Mouse (Mus musculus) ovary, adult 18-20 months (tissue): Measurements from ENCODE around the gene Agap2.
"Not testable (repeated sequence)": the region's sequence is repeated elsewhere in the genome, so short reads cannot be mapped to it uniquely, and the experiment has no call there.

ENCODE experiments used
- DNase-seq: peaks from one replicate; pipeline ENCODE4 v3.0.0; 2022; ENCODE audit warnings: low spot score, mixed read lengths

Agap2 gene

DNA sequence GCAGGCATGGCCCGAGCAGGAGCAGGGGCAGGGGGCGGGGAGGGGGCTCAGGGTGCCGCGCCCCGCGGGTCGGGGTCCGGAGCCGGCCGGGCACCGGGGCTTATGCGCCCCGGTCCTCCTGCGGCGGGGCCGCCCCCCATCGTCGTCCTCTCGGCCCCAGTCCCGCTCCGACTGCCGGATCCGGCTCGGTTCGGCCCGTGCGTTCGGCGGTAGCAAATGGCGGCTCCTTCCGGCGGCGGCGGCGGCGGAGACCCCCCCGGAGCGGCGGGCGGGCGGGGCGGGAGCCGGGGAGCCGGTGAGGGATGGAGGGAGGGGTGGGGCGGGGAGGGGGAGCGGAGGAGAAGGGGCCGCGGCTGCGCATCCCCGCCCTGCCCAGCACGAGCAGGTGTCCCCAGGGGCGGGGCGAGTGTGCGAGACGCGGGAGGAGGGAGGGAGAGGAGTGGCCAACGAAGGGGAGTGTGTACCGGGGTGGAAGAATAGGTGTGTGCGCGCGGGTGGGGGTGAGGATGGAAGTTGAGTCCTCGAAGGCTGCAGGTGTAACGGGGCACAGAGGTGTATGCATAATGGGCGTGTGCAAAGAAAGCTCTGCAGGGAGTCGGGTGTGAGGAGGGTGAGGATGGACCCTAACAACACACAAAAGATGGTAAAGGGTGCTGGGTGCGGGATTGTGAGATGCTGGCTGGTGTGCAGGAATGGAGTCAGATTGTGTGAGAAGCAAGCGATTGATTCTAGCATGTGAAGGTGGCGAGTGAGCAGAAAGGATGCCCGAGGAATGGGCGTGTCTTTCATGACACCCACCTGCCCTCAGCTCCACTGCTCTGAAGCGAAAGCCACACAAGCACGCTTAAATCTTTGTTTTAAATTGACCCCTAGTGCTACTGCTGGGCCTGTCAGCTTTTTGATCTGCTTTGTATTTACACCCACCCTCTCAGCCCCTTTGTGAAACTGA is 14.8 kb upstream of the Agap2 start, which contains the start of gene March9:
Gene March9, minus strand, starts transcription at position 217 of the 949 bp plus-strand sequence.
- peak; percentile 71 for DNase-seq

DNA sequence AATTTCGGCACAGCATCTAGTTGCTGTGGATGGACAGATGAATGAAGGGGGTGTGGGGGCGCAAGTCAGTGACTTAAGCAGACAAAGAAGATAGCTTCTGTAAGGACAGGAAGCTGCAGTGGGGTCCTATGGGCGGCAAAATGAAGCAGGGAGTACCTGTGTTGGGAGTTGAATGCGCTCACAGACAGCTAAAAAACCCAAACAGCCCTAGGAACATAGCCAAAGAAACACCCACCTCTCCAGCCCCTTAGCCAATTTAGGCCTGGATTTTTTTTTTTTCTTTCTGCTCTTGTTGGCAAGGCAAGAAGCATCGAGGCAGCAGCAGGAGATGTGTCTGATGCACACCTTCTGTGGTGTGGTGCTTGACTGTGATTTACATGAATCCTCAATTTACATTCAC is 14.0 kb upstream of the Agap2 start:
- DNase-seq, result no peak

DNA sequence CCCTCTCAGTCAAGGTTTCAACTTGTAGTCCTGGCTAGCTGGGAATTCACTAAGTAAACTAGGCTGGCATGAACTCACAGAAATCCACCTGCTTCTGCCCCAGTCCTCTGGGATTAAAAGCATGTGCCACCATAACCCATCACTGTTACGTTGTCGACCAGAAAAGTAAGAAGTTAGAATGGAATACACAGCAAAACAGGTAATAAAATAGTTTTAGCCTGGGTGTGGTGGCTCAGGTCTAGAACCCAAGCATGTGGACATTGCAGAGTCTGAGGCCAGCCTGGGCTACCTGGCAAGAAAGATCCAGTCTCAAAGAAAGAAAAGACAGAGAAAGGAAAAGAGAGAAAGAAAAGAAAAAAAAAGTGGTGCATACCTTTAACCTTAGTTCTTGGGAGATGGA is 13.6 kb upstream of the Agap2 start:
- no peak for DNase-seq

DNA sequence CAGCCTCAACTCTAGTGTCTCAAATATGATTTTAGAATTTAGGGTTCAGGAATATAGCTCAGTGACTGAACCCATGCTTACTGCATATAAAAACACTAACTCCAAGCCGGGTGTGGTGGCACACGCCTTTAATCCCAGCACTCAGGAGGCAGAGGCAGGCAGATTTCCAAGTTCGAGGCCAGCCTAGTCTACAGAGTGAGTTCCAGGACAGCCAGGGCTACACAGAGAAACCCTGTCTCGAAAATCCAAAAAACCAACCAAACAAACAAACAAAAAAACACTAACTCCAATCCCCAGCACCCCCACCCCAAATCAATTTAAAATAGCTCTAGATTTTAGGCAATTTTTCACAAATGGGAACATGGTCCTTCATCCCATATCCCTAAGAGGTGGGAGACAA is 13.0 kb upstream of the Agap2 start:
- not testable (repeated sequence) for DNase-seq

DNA sequence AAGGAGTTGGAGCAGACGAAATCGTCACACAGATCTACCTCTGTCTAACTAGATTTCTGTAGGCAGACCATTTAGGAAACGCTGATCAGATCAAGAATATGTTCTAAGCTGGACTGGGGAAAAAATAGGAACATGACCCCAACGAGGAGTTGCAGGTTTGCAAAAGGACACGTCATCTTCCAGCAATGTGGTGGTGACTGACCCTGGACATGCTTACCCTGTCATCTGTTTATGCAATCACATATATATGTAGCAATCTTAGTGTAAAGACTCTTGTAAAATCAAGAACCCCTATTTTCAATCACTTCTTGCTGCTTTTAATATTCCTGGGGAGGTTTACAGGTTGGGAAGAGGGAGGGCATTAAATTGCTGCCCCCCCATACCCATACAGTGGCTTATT is 12.6 kb upstream of the Agap2 start:
- DNase-seq, result no peak

DNA sequence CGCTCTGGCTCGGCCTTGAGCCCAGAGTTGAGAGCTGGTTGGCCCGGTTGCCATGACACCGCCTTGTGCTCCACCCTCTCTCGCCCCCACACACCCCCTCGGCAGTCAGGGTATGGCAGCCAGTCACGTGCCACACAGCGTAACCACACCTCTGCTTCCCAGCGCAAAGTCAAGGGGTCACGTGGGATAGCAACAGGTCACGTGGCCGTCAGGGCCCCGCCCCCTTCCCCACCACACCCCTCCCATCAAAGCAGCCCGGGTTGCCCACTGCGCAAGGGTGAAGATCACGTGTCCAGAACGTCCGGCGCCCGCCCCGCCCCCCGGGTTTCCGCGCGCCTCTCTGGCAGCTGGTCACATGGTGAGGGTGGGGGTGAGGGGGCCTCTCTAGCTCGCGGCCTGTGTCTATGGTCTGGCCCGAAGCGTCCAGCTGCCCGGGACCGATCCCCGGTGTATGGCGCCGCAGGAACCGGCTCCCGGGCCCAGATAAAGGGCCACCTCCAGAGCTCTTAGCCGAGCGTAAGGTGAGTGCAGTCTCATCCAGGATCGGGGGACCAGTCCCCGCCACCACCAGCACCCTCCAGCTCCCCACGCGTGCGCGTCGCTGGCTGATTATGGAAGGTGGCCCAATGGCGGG is 11.7 kb upstream of the Agap2 start, which contains the start of gene Cdk4:
Gene Cdk4, plus strand, starts transcription at position 296 of the 634 bp plus-strand sequence.
- peak; percentile 98 for DNase-seq

DNA sequence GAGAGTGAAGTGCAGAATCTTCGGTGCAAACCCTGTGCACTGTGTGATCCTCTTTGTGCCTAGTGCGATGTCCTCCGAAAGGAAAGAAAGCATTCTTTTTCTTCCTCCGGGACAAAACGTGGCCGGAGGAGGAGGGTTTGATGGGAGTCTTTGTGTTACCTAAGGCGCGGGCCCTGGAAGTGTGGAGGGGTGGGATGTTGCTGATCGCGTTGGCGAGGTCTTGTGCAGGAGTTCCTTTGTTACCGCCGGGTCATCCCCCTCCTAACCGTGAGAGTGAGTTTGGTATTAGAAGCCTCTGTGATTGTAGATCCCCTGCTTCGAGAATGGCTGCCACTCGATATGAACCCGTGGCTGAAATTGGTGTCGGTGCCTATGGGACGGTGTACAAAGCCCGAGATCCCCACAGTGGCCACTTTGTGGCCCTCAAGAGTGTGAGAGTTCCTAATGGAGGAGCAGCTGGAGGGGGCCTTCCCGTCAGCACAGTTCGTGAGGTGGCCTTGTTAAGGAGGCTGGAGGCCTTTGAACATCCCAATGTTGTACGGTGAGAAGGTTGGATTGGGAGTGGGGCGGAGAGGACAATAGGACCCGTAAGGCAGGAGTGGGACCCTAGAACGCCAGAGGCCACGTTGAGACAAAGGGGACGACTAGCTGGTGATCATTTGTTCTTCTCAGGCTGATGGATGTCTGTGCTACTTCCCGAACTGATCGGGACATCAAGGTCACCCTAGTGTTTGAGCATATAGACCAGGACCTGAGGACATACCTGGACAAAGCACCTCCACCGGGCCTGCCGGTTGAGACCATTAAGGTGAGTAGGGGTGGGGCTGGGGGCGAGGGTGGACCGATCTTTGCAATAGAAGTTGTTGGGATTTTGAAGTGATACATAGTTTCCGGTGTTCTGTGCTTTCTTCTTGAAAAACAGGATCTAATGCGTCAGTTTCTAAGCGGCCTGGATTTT is 10.9 kb upstream of the Agap2 start:
- DNase-seq, result no peak

DNA sequence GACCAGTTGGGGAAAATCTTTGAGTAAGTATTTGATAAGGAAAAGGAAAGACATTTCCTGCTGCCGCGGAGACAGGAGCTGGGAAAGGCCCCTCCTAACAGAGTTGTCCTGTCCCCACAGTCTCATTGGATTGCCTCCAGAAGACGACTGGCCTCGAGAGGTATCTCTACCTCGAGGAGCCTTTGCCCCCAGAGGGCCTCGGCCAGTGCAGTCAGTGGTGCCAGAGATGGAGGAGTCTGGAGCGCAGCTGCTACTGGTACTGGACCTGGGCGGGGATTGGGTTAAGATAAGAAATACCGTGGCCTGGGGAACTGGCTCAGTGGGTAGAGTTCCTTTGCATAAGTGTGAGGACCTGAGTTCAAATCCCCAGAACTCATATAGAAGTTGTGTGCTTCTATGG is 9.1 kb upstream of the Agap2 start:
- no peak for DNase-seq

DNA sequence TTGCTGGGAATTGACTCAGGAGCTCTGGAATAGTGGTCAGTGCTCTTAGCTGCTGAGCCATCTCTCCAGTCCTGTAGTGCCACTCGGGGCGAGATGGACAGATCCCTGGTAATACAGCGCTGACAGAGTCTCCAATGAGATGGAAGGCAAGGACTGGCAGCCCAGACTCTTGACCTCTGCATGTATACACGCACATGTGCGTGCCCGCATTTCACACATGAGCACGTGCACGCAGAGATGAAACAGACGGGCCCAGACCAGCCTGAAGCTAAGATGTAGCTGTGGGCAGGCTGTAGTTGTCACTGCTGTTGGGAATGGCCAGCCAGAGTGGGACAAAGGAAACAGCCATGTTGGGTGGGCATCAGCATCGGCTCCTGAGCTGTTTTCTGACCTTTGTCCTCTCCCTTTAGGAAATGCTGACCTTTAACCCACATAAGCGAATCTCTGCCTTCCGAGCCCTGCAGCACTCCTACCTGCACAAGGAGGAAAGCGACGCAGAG is 8.5 kb upstream of the Agap2 start:
- no peak for DNase-seq

DNA sequence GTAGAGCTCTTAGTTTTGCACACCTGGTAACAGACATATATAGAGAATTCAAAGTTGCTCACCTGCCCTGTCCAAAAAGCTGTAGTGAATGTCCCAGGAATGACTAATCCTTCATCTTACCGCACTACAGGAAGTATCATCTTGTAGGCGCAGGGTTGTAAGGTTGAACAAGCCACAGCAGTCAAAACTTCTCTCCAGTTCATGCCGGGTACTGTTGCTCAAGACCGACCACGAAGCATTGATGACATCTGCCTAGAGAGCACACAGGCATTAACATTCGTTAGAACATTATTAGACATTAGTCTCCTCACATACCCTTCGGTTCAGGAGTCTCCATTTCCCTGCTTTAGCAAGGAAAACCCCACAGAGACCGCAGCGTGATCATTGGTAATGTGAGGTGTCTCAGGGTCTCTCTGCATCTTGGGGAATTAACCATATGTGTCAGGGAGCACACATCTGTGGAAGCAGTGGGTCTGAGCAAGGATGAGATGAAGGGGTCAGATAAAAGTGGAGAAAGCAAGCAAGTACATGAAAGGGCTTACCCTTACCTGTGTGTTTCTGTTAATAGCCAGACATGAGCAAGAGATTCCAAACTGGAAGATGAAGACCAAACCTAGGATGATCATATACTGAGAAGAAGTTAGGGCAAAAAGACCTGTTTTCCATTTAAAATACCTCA is 6.6 kb upstream of the Agap2 start:
- DNase-seq, result no peak

DNA sequence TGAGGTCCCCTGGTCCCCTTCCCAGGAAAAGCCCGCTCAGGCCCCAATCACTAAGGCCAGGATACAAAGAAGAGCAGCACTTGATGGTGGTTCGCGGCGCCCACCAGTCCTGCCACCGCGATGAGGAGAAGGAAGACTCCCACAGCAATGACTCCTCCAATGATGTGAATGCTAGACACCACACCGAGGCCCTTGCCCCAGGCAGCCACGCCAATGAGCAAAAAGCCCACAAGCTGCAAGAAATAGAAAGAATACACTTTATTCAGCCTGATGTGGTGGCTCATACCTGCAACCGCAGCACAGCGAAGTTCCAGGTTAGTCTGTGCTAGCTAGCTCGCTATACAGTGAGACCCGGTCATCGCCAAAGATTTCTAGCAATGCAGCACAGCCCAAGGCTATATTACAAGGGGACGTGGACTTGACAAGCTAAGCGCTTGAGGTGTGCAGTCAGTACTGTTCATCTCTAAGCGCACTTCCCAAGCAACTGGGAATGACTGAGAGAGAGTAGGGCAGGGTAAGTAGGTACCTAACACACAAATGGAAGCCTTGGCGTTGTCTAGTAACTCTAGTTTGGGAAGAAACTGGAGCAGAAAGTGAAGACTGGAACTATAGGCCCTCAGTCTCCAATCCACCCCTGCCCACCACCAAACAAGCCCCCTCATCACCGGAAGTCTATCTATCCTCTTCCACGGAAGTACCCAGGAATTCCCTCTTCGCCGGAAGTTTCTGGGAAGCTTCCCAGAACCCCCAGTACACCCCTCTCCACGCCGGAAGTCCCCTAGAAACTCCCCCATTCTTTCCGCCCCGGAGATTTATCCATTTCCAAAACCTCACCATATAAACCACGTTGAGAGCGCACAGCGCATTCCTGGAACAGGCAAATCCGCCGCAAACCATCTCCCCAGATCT is 5.5 kb upstream of the Agap2 start:
- DNase-seq, result no peak

DNA sequence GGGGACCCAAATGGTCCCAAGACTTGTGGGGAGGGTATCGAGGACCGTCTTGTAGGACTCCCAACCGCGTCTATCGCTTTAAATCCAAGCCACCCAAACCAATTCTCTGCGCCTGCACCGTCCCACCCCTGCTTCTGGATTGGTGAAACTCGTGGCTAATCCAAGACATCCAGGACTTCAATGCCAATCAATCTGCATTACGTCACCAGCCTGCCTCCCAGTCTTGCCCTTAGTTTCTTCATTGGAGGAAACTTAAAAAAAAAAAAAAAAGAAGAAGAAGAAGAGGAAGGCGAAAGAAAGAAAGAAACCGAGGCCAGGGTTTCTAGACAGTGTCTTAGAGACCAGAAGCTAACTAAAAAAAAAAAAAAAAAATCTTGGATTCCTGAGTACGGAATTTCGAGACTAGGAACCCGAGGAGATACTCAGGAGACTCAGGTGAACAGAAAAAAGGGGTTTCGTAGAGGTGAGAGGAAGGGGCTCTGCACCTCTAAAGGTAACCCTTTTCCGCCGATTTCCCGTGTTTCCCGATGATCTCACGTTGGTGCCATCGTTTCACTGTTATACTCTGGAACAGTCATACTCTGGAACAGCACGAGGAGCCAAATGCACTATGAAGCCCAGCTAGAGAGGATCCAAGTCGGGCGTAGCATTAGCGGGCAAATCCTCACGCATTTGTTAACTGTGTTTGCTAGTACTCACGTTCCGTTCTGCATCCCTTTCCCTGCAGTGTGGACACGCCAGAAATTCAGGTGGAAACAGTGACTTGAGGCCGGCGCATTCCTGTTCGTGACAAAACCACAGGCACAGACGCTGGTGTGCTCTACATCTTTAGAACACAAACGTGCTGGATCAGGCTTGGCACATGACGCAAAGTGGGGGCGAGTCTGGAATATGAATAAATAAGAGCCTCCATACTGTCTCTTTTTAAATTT is 4.6 kb upstream of the Agap2 start, which contains the start of gene Tspan31:
Gene Tspan31, minus strand, starts transcription at position 75 of the 932 bp plus-strand sequence.
- peak; percentile 92 for DNase-seq

DNA sequence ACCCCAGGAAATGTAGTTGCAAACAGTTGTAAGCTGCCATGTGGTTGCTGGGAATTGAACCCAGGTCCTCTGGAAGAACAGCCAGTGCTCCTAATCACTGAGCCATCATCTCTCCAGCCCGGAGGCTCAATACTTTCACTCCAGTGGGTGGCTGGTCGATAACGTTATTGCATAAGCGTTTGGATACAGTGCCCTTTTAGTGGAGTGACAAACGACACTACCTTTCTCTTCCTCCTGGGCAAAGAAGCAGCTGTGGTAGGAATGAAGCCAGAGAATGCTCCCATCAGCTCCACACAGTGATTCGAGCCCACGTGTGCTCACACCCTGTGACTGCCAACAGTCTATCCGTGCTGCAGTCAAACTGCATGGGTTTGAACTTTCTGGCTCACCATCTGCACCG is 3.9 kb upstream of the Agap2 start:
- no peak for DNase-seq

DNA sequence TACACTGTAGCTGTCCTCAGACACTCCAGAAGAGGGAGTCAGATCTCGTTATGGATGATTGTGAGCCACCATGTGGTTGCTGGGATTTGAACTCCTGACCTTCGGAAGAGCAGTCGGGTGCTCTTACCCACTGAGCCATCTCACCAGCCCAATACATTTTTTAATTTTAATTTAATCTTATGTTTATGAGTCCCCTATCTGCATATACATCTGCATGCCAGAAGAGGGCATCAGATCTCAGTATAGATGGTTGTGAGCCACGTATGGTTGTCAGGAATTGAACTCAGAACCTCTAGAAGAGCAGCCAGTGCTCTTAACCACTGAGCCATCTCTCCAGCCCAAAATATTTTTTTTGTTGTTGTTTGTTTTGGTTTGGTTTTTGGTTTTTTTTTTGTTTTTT is 2.8 kb upstream of the Agap2 start:
- DNase-seq, result not testable (repeated sequence)

DNA sequence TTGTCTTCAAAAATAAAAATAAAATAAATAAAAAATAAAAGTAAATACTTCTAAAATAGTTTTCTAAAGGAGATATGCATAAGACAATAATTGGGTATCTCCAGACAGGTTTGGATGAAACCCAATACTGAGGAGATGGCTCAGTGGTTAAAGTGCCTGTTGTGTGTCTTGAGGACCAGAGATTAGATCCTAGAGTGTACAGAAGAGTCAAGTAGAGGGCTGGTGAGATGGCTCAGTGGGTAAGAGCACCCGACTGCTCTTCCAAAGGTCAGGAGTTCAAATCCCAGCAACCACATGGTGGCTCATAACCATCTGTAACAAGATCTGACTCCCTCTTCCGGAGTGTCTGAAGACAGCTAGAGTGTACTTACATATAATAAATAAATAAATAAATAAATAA is 2.1 kb upstream of the Agap2 start:
- DNase-seq, result not testable (repeated sequence)

DNA sequence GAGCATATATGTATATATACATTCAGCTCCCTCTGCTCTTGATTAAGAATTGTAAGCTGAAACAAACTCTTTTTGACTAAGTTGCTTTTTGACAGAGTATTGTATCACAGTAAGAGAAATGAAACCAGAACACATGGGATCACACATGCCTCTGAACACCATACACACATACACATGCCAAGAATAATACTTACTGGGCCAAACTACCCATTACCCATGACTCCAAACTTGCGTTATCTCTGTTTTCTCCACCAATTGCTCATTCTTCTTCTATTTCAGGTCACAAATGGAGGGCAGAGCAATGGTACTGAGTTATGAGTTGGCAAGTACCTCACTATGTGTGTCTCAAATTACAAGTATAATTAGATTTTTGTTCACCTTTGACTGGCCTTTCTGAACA is 1.1 kb upstream of the Agap2 start:
- DNase-seq, result no peak

DNA sequence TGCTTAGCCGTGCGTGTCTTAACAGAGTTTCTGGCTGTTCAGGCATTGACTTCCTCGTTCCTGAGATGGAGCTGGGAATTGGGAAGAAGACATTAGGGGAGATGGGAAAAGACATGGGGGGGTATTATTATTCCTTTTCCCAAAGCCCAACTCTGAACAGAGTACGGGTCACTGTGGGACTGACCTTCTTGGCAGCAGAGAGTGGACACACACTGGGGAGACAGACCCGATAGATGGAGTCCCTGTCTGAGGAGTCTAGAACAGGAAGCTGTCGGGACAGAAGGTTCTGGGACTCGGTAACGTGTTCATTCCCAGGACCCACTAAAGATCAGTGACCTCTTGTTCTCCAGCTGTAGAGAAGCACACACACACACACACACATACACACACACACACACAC is 567 bp downstream of the Agap2 start:
- DNase-seq, result no peak

DNA sequence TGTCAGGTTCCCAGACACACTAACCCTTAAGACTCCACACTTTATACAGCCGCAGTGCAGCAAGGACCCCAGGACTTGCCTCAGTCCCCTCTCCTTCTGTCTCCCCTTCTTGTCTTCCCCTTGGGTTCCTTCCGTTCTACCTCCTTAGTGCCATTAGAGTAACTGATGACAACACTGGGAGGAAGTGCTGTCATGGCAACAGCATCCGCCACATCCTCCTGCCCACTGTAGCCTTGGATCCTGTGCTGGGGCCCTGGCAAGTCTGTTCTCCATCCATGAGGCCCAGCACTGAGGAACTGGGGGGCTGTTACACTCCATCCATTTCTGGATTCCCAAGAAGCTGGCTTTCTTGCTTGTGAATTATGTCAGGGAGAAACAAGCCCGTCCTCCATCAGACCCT is 998 bp downstream of the Agap2 start:
- DNase-seq, result no peak

DNA sequence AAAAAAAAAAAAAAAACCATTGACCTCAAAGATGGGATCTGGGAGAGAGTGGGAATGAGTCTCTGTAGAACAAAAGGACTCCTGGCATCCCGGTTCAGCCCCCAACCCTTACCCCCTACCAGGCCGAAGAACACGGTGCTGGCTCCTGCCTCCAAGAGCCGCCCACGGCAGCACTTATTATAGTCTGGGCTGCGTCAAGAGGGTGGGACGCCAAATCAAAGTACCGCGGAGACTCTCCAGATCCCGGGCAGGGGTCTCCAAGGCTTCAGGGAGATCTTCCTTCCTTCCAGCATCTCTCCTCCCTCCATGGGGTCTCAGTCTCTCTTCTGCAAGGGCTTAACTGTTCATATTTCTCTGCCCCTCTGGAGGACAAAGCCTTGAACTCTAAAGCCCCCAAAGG is 2.4 kb downstream of the Agap2 start:
- no peak for DNase-seq
